ENCODE assay signal across 13 mouse cellular contexts in genomic region chr5:107524281-107524680, GRCm38 (mm10). TPM values are rescaled to one million over a fixed set of nuclear protein-coding genes. Genes with fewer than 3 reads are reported as not detected.
DNase-seq lines count a peak whose midpoint lies in the region; ATAC-seq and TF ChIP-seq lines count a peak whose summit lies in the region.
"Had no signal": no experiment of that assay in that cellular context is flagged by ENCODE, and none has a peak within 500 bp of the region (broad histone marks: within the 10 kb centered on the region; RNA-seq: fewer than 3 reads in every experiment).

No protein-coding gene starts in this region.

- H3K9me3 ChIP-seq in liver, postnatal 0 days (ENCODE audit: low read length) = no peaks in the 10 kb centered on the region

- no peak overlapping the region for H3K4me3 ChIP-seq in liver, postnatal 0 days (ENCODE audit: low read depth, low read length)
- H3K4me3 ChIP-seq: heart, adult 2 months; myocyte had no signal

- DNase-seq in left cerebral cortex, adult 11 months (ENCODE audit: low spot score) = peak; percentile 53
- no peak for DNase-seq in left cerebral cortex, postnatal 4 days
- no peak for DNase-seq in embryo, embryonic 11 days
- no peak for DNase-seq in liver, postnatal 0 days
- DNase-seq: adrenal gland, postnatal 25 days; cerebellum, adult 11 months; heart, adult 2 months; heart, postnatal 14 days; lung, adult 2 months had no signal

- no peaks in the 10 kb centered on the region for H3K27me3 ChIP-seq in liver, postnatal 0 days (ENCODE audit: insufficient read depth, low read length)

- TF ChIP-seq EP300 in liver, postnatal 0 days (IDR thresholded peaks at IDR 0.05; ENCODE audit: low read depth) = no peak

- H3K4me1 ChIP-seq in liver, postnatal 0 days (ENCODE audit: insufficient read depth) = no peaks in the 10 kb centered on the region

- no peak overlapping the region for H3K27ac ChIP-seq in liver, postnatal 0 days (ENCODE audit: low read depth)
- H3K27ac ChIP-seq: heart, adult 2 months had no signal

- intact Hi-C loops in left cerebral cortex, postnatal 4 days (cut with DNase I) = no loop called here

- no peak overlapping the region for H3K9ac ChIP-seq in liver, postnatal 0 days (replicated peaks)

- TF ChIP-seq CTCF in liver, postnatal 0 days (IDR thresholded peaks at IDR 0.05; ENCODE audit: low read depth) = no peak

- WGBS in liver, postnatal 0 days (ENCODE audit: insufficient replicate concordance) = 46% methylated on average over 10 of the region's 10 CpGs

- peak; percentile 88 for ATAC-seq in CD4-positive, CD25-positive, alpha-beta regulatory T cell, adult 4 months
- 0 out of 2 replicates have a peak, but pooled peaks have one; percentile 66 for ATAC-seq in erythroblast, adult 5-6 weeks (replicated peaks; ENCODE audit: low FRiP score, poor library complexity, severe bottlenecking)
- peak; percentile 74 for ATAC-seq in megakaryocyte progenitor cell, adult 5-6 weeks (replicated peaks; ENCODE audit: poor library complexity)
- no peak for ATAC-seq in liver, postnatal 0 days

- H3K4me2 ChIP-seq in liver, postnatal 0 days (ENCODE audit: low read depth, low read length) = no peak overlapping the region

- no peaks in the 10 kb centered on the region for H3K36me3 ChIP-seq in liver, postnatal 0 days (replicated peaks; ENCODE audit: insufficient read depth, low read length)

RNA-seq across cellular contexts. Expression of gene 1700028K03Rik, which starts 10.2 kb away (rescaled TPM):
- total RNA-seq in left cerebral cortex, postnatal 4 days (2021) = under 1 TPM; 0.30 to 0.32 TPM
- polyA plus RNA-seq in CD4-positive, CD25-positive, alpha-beta regulatory T cell, adult 4 months (2017; shearing (Covaris generic)) = under 1 TPM; 0.14 to 0.47 TPM
- total RNA-seq in erythroblast, adult 5-6 weeks (2015; ENCODE audit: low replicate concordance) = not detected in 2 replicates
- 0.17 TPM in 1 of 2 replicates, not detected in the other for total RNA-seq in erythroblast, adult 5-6 weeks (2017; ENCODE audit: low replicate concordance)
- 0.02 TPM in 1 of 2 replicates, not detected in the other for total RNA-seq in megakaryocyte progenitor cell, adult 5-6 weeks (2015)
- not detected in 2 replicates for total RNA-seq in megakaryocyte progenitor cell, adult 5-6 weeks (2017)
- 0.09 and 0.12 TPM in 2 replicates for polyA plus RNA-seq in liver, postnatal 0 days (2015; fragmentation: Nextera tagmentation; extraction: Ambion mirVana)
- total RNA-seq: heart, adult 2 months; heart, postnatal 14 days had no signal
- polyA plus RNA-seq: lung, adult 2 months; myocyte had no signal

RNA-seq across cellular contexts. Expression of gene Gm42669, which starts 16.9 kb away (rescaled TPM):
- under 1 TPM; 0.32 to 0.48 TPM for total RNA-seq in left cerebral cortex, postnatal 4 days (2021)
- 1 to 10 TPM; 1.0 to 1.3 TPM for polyA plus RNA-seq in CD4-positive, CD25-positive, alpha-beta regulatory T cell, adult 4 months (2017; shearing (Covaris generic))
- total RNA-seq in erythroblast, adult 5-6 weeks (2015; ENCODE audit: low replicate concordance) = 0.63 TPM in 1 of 2 replicates, not detected in the other
- 0.34 and 1.5 TPM in 2 replicates for total RNA-seq in erythroblast, adult 5-6 weeks (2017; ENCODE audit: low replicate concordance)
- total RNA-seq in megakaryocyte progenitor cell, adult 5-6 weeks (2015) = 0.15 TPM in 1 of 2 replicates, not detected in the other
- total RNA-seq in megakaryocyte progenitor cell, adult 5-6 weeks (2017) = 0.07 and 0.62 TPM in 2 replicates
- 0.04 TPM in 1 of 2 replicates, not detected in the other for polyA plus RNA-seq in liver, postnatal 0 days (2015; fragmentation: Nextera tagmentation; extraction: Ambion mirVana)
- total RNA-seq: adrenal gland, postnatal 25 days; heart, adult 2 months had no signal
